Comparison of ENCODE assay signal across 7 mouse cellular contexts in the genomic region with DNA sequence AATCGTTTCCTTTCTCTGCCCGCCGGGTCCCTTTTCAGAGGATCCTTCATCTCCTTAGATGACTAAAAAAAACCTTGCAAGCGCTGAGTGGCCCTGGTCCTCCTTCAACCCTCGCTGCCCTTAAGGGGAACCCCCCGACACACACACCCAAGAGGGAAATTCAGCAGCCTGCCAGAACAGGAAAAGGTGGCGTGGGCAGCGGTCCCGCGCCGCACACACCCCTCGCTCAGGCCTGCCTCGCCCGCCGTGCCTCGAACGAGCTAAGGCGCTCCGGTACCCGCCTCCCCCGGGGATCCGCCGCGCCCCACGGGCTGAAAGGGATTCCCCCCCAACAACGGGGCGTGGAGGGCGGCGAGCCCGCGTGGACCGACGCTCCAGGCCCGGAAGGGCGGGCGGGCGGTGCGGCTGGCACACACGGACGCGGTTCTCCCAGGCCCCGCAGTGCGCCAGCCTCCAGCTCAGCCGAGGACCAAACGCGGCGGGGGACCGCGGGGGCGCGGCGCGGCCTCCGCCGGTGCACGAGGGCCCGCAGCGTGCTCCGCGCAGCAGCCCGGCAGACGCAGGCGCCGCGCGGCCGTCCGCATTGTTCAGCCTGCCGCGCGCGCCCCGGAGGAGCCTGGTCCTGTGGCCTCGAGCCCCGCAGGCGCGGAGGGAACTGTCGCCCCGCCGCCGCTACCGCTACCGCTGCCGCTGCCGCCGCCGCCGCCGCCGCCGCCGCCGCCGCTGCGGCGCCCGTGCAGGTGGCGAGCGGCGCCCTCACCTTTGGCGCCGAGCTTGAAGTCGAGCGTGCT. TPM values are rescaled to one million over a fixed set of nuclear protein-coding genes. Genes with fewer than 3 reads are reported as not detected.
DNase-seq lines count a peak whose midpoint lies in the region; ATAC-seq and TF ChIP-seq lines count a peak whose summit lies in the region.

No protein-coding gene starts in this region.

- H3K4me1 ChIP-seq in MEL (ENCODE audit: control insufficient read depth in 1 of 2, insufficient read depth in 2 of 2, low read length in 2 of 2) = peaks cover 9 to 24% of the 10 kb centered on the region in 2 experiments
- H3K4me1 ChIP-seq in bone marrow macrophage, adult 2 months (ENCODE audit: control insufficient read depth, insufficient read depth, low read length) = peaks cover 6% of the 10 kb centered on the region; the same call in 1 of the 2 replicates
- H3K4me1 ChIP-seq in forebrain, embryonic 12.5 days = peaks cover 5% of the 10 kb centered on the region; the same call in 1 of the 2 replicates
- H3K4me1 ChIP-seq in hindbrain, embryonic 11.5 days (replicated peaks; ENCODE audit: control insufficient read depth, insufficient read depth, low read length) = no peaks in the 10 kb centered on the region

- peak overlapping the region; percentile 96 for H3K9ac ChIP-seq in MEL (ENCODE audit: control insufficient read depth, low read depth, low read length, poor library complexity, severe bottlenecking)
- peak overlapping the region; percentile 80 for H3K9ac ChIP-seq in forebrain, embryonic 12.5 days
- H3K9ac ChIP-seq in hindbrain, embryonic 11.5 days (ENCODE audit: low read depth, low read length) = peak overlapping the region; percentile 88

- peak; percentile 73 for ATAC-seq in forebrain, embryonic 12.5 days (ENCODE audit: low FRiP score)
- peak; percentile 80 for ATAC-seq in hindbrain, embryonic 11.5 days (ENCODE audit: low FRiP score)
- peak; percentile 23; the same call in 1 of the 2 replicates for ATAC-seq in megakaryocyte-erythroid progenitor cell, adult 5-6 weeks (replicated peaks; ENCODE audit: low FRiP score, low TSS enrichment, poor library complexity, severe bottlenecking)

- no peak for TF ChIP-seq CTCF in MEL (IDR thresholded peaks at IDR 0.05 in 2 of 3, conservative IDR thresholded peaks at IDR 0.05 in 1 of 3; ENCODE audit: control insufficient read depth in 1 of 3, insufficient read depth in 1 of 3, low read depth in 2 of 3, low read length in 3 of 3, poor library complexity in 1 of 3, severe bottlenecking in 1 of 3)
- no peak for TF ChIP-seq CTCF in bone marrow macrophage, adult 2 months (IDR thresholded peaks at IDR 0.05; ENCODE audit: low read depth, low read length)

- H3K4me2 ChIP-seq in forebrain, embryonic 12.5 days = peak overlapping the region; percentile 51
- peak overlapping the region; percentile 44 for H3K4me2 ChIP-seq in hindbrain, embryonic 11.5 days (replicated peaks; ENCODE audit: low read depth, low read length)

- peaks cover 54% of the 10 kb centered on the region for H3K79me2 ChIP-seq in MEL (ENCODE audit: control insufficient read depth, insufficient read depth, low read length, poor library complexity)

- H3K27ac ChIP-seq in MEL (ENCODE audit: control insufficient read depth, low read depth, low read length) = peak overlapping the region; percentile 75
- peak overlapping the region; percentile 55 for H3K27ac ChIP-seq in bone marrow macrophage, adult 2 months (ENCODE audit: insufficient read depth, low read depth, low read length)
- peak overlapping the region; percentile 92 for H3K27ac ChIP-seq in forebrain, embryonic 12.5 days
- H3K27ac ChIP-seq in hindbrain, embryonic 11.5 days (ENCODE audit: low read depth, low read length) = peak overlapping the region; percentile 86

- H3K36me3 ChIP-seq in MEL (ENCODE audit: control insufficient read depth in 1 of 2, insufficient read depth in 2 of 2, low read length in 2 of 2) = peaks cover under 1 to 25% of the 10 kb centered on the region in 2 experiments; a peak in 3 of 4 replicates
- H3K36me3 ChIP-seq in forebrain, embryonic 12.5 days (replicated peaks) = no peaks in the 10 kb centered on the region
- no peaks in the 10 kb centered on the region for H3K36me3 ChIP-seq in hindbrain, embryonic 11.5 days (ENCODE audit: control insufficient read depth, insufficient read depth, low read length)

- WGBS in forebrain, embryonic 12.5 days = 28% methylated on average over 53 of the region's 104 CpGs
- WGBS in hindbrain, embryonic 11.5 days = 26% methylated on average over 25 of the region's 104 CpGs

- no peak for TF ChIP-seq RAD21 in MEL (IDR thresholded peaks at IDR 0.05; ENCODE audit: low read depth, low read length)

- no peak for TF ChIP-seq POLR2A in MEL (IDR thresholded peaks at IDR 0.05; ENCODE audit: control insufficient read depth in 1 of 2, insufficient read depth in 1 of 2, low read depth in 1 of 2, low read length in 2 of 2, poor library complexity in 1 of 2)
- no peak for TF ChIP-seq POLR2A in bone marrow macrophage, adult 2 months (IDR thresholded peaks at IDR 0.05; ENCODE audit: borderline replicate concordance, low read depth, low read length)

- H3K9me3 ChIP-seq in MEL (replicated peaks; ENCODE audit: insufficient read depth, low read length) = no peaks in the 10 kb centered on the region
- no peaks in the 10 kb centered on the region for H3K9me3 ChIP-seq in forebrain, embryonic 12.5 days
- no peaks in the 10 kb centered on the region for H3K9me3 ChIP-seq in hindbrain, embryonic 11.5 days (ENCODE audit: control insufficient read depth, low read length)

- intact Hi-C loops in left cerebral cortex, postnatal 25 days (cut with DNase I) = loop anchor here (2.0 kb wide), 1 partner anchor 107 kb away; a partner anchor contains a TSS

- H3K27me3 ChIP-seq in MEL (ENCODE audit: control insufficient read depth in 1 of 2, insufficient read depth in 2 of 2, low read length in 2 of 2) = no peaks in the 10 kb centered on the region
- 0 out of 2 replicates have a peak, but pooled peaks cover 3% of the 10 kb centered on the region for H3K27me3 ChIP-seq in forebrain, embryonic 12.5 days
- H3K27me3 ChIP-seq in hindbrain, embryonic 11.5 days (ENCODE audit: control insufficient read depth, insufficient read depth, low read length) = no peaks in the 10 kb centered on the region

- no peak for TF ChIP-seq EP300 in MEL (IDR thresholded peaks at IDR 0.05; ENCODE audit: low read depth in 1 of 2, low read length in 2 of 2)

- peak overlapping the region; percentile 59 to 95 for H3K4me3 ChIP-seq in MEL (ENCODE audit: control insufficient read depth in 1 of 2, insufficient read depth in 1 of 2, low read depth in 2 of 2, low read length in 2 of 2)
- peak overlapping the region; percentile 77 for H3K4me3 ChIP-seq in bone marrow macrophage, adult 2 months (ENCODE audit: insufficient read depth, low read length)
- peak overlapping the region; percentile 71 for H3K4me3 ChIP-seq in forebrain, embryonic 12.5 days (replicated peaks)
- peak overlapping the region; percentile 62 for H3K4me3 ChIP-seq in hindbrain, embryonic 11.5 days (ENCODE audit: low read depth, low read length)

- DNase-seq in MEL (ENCODE audit: low read depth, low spot score) = peak; percentile 58
- DNase-seq in hindbrain, embryonic 11.5 days (ENCODE audit: low spot score) = peak; percentile 56
- DNase-seq in left cerebral cortex, postnatal 25 days (ENCODE audit: low spot score in 2 of 2) = peak; percentile 18 to 36
- peak; percentile 39 for DNase-seq in right cerebral cortex, postnatal 4 days

TF ChIP-seq in MEL, 35 proteins besides CTCF, POLR2A, EP300 and RAD21:
- TF ChIP-seq RCOR1 (IDR thresholded peaks at IDR 0.05; ENCODE audit: low read depth, low read length) (no peak), CHD1 (IDR thresholded peaks at IDR 0.05; ENCODE audit: low read depth, low read length) (0 out of 2 replicates have a peak, but pooled peaks have one; percentile 17), GATA1 (IDR thresholded peaks at IDR 0.05; ENCODE audit: low read depth, low read length) (no peak), ETS1 (IDR thresholded peaks at IDR 0.05; ENCODE audit: low read depth, low read length) (no peak)
TF ChIP-seq in MEL: peak in this region for 1.

RNA-seq across cellular contexts. Expression of a gene that starts 0.7 kb away (rescaled TPM):
- 102 and 137 TPM in 2 replicates for total RNA-seq in MEL (2012; rRNA removed)
- 100 to 1,000 TPM; 144 to 681 TPM for polyA plus RNA-seq in MEL (2012; ENCODE audit: insufficient read depth in 1 of 2, insufficient read length in 2 of 2, low read depth in 1 of 2, low replicate concordance in 2 of 2, missing spikeins in 1 of 2)
- polyA plus RNA-seq in bone marrow macrophage, adult 2 months (2012; ENCODE audit: insufficient read depth, insufficient read length, missing spikeins) = 37.8 and 53.1 TPM in 2 replicates
- 108 and 122 TPM in 2 replicates for polyA plus RNA-seq in forebrain, embryonic 12.5 days (2016; fragmentation: Nextera tagmentation; extraction: Ambion mirVana)
- 106 and 110 TPM in 2 replicates for polyA plus RNA-seq in hindbrain, embryonic 11.5 days (2014; fragmentation: Nextera tagmentation; extraction: Ambion mirVana)
- total RNA-seq in left cerebral cortex, postnatal 25 days (2021) = 10 to 100 TPM; 65.5 to 78.4 TPM
- 41.1 and 47.1 TPM in 2 replicates for total RNA-seq in megakaryocyte-erythroid progenitor cell, adult 5-6 weeks (2014; fragmentation: Nextera tagmentation)
- 73.1 and 98.1 TPM in 2 replicates for total RNA-seq in megakaryocyte-erythroid progenitor cell, adult 5-6 weeks (2017)

Comparison
In these comparisons a context has a peak if more than half of its experiments do, and no peak if none do; other contexts are left out.
1. Peak in every context shown above with its lines: DNase-seq, ATAC-seq, H3K4me3 ChIP-seq and H3K27ac ChIP-seq.
2. ATAC-seq: peak in every context shown above with its lines; median percentile 80 in hindbrain, embryonic 11.5 days; 73 in forebrain, embryonic 12.5 days; 23 in megakaryocyte-erythroid progenitor cell, adult 5-6 weeks.